Mouse (Mus musculus) embryonic fibroblast, embryonic 13.5 days (primary cell): Measurements from ENCODE around the gene Teddm1a.

ENCODE experiments used
- CTCF ChIP-seq: IDR thresholded peaks from 2 replicates; pipeline ENCODE4 v1.5.1; 2011; ENCODE audit warnings: mild to moderate bottlenecking, control low read depth, low read length, moderate library complexity, borderline replicate concordance; ENCODE audit not compliant: insufficient read depth
- POLR2A ChIP-seq: IDR thresholded peaks from 2 replicates; pipeline ENCODE4 v1.6.1; 2011; ENCODE audit warnings: low read depth, mild to moderate bottlenecking, control low read depth, low read length, moderate library complexity

DNA sequence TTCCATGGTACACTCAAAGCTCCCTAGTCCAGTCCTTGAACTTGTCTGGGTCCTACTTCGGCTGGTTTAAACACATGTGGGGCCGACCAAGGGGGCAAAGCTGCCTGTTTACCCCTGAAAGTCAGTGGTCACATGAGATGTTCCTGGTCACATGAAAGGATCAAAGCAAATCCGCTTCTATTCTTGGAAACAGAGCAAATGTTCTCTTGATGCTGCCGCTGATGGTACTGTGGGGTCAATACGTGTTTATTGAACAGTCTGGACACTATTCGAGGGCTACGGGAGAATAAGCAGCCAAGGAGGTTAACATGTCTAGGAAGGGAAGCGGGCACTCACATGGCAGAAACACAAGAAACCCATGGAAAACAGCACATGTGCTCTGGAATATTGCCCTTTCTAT lies 5.7 kb downstream of the Teddm1a start:
- TF ChIP-seq CTCF (no peak), POLR2A (no peak)
